Mouse (Mus musculus): Measurements from ENCODE around the gene Klk12. TPM values are rescaled to one million over a fixed set of nuclear protein-coding genes. Genes with fewer than 3 reads are reported as not detected.

Klk12 gene
- not detected in 2 replicates for total RNA-seq (2014; rRNA removed)
- polyA plus RNA-seq (2015; fragmentation: Nextera tagmentation; extraction: Ambion mirVana) = not detected in 2 replicates

GRCm38 (mm10) chr7:43768597-43768996, at the start of gene Klk12:
TSS of gene Klk12 (plus strand) at chr7:43768897.
- H3K4me2 ChIP-seq (ENCODE audit: low read depth, low read length, poor library complexity, severe bottlenecking) = no peak within 1 kb of the TSS
- H3K27ac ChIP-seq (ENCODE audit: low read depth, low read length) = no peak within 1 kb of the TSS
- H3K27me3 ChIP-seq (ENCODE audit: insufficient read depth, low read length) = no peaks in the 10 kb centered on the region
- TF ChIP-seq CTCF (IDR thresholded peaks at IDR 0.05) = no peak
- H3K4me3 ChIP-seq (ENCODE audit: low read depth, low read length) = no peak within 1 kb of the TSS
- ATAC-seq (ENCODE audit: low FRiP score) = no peak
- H3K36me3 ChIP-seq (ENCODE audit: insufficient read depth, low read length) = no peaks in the 10 kb centered on the region
- no peak within 1 kb of the TSS for H3K9ac ChIP-seq (replicated peaks; ENCODE audit: low read length, poor library complexity, severe bottlenecking)
- no peaks in the 10 kb centered on the region for H3K4me1 ChIP-seq (ENCODE audit: insufficient read depth, low read length)
- DNase-seq (ENCODE audit: low spot score) = no peak
- 73% methylated on average over 4 of the region's 4 CpGs for WGBS
- H3K9me3 ChIP-seq (ENCODE audit: low read length) = no peaks in the 10 kb centered on the region

GRCm38 (mm10) chr7:43747788-43748187, 20.9 kb upstream of the Klk12 start:
- H3K4me3 ChIP-seq (ENCODE audit: low read depth, low read length) = no peak overlapping the region
- no peak overlapping the region for H3K4me2 ChIP-seq (ENCODE audit: low read depth, low read length, poor library complexity, severe bottlenecking)
- no peak overlapping the region for H3K27ac ChIP-seq (ENCODE audit: low read depth, low read length)
- no peaks in the 10 kb centered on the region for H3K36me3 ChIP-seq (ENCODE audit: insufficient read depth, low read length)
- no peaks in the 10 kb centered on the region for H3K27me3 ChIP-seq (ENCODE audit: insufficient read depth, low read length)
- no peaks in the 10 kb centered on the region for H3K9me3 ChIP-seq (ENCODE audit: low read length)
- ATAC-seq (ENCODE audit: low FRiP score) (no peak), DNase-seq (ENCODE audit: low spot score) (peak; percentile 13)
- TF ChIP-seq CTCF (IDR thresholded peaks at IDR 0.05) = no peak
- no peak overlapping the region for H3K9ac ChIP-seq (replicated peaks; ENCODE audit: low read length, poor library complexity, severe bottlenecking)
- no peaks in the 10 kb centered on the region for H3K4me1 ChIP-seq (ENCODE audit: insufficient read depth, low read length)
- WGBS = 53% methylated on average over 1 of the region's 1 CpGs

GRCm38 (mm10) chr7:43752806-43753205, 15.9 kb upstream of the Klk12 start:
- Histone ChIP-seq H3K4me1 (ENCODE audit: insufficient read depth, low read length) (no peaks in the 10 kb centered on the region), H3K9ac (replicated peaks; ENCODE audit: low read length, poor library complexity, severe bottlenecking) (no peak overlapping the region), H3K9me3 (ENCODE audit: low read length) (no peaks in the 10 kb centered on the region), H3K36me3 (ENCODE audit: insufficient read depth, low read length) (no peaks in the 10 kb centered on the region), H3K27ac (ENCODE audit: low read depth, low read length) (no peak overlapping the region), H3K4me3 (ENCODE audit: low read depth, low read length) (no peak overlapping the region), H3K27me3 (ENCODE audit: insufficient read depth, low read length) (no peaks in the 10 kb centered on the region), H3K4me2 (ENCODE audit: low read depth, low read length, poor library complexity, severe bottlenecking) (no peak overlapping the region)
- no peak for DNase-seq (ENCODE audit: low spot score)
- ATAC-seq (ENCODE audit: low FRiP score) = no peak
- no peak for TF ChIP-seq CTCF (IDR thresholded peaks at IDR 0.05)
- 71% methylated on average over 2 of the region's 2 CpGs for WGBS

GRCm38 (mm10) chr7:43766484-43766883, 2.2 kb upstream of the Klk12 start:
- Histone ChIP-seq H3K9me3 (ENCODE audit: low read length) (no peaks in the 10 kb centered on the region), H3K36me3 (ENCODE audit: insufficient read depth, low read length) (no peaks in the 10 kb centered on the region), H3K27ac (ENCODE audit: low read depth, low read length) (no peak overlapping the region), H3K27me3 (ENCODE audit: insufficient read depth, low read length) (no peaks in the 10 kb centered on the region), H3K4me2 (ENCODE audit: low read depth, low read length, poor library complexity, severe bottlenecking) (no peak overlapping the region), H3K9ac (replicated peaks; ENCODE audit: low read length, poor library complexity, severe bottlenecking) (no peak overlapping the region), H3K4me3 (ENCODE audit: low read depth, low read length) (no peak overlapping the region), H3K4me1 (ENCODE audit: insufficient read depth, low read length) (no peaks in the 10 kb centered on the region)
- peak; percentile 6 for DNase-seq (ENCODE audit: low spot score)
- TF ChIP-seq CTCF (IDR thresholded peaks at IDR 0.05) = no peak
- ATAC-seq (ENCODE audit: low FRiP score) = peak; percentile 77
- WGBS = 23% methylated on average over 8 of the region's 8 CpGs

GRCm38 (mm10) chr7:43769636-43770035, 939 bp downstream of the Klk12 start:
- Histone ChIP-seq H3K36me3 (ENCODE audit: insufficient read depth, low read length) (no peaks in the 10 kb centered on the region), H3K9me3 (ENCODE audit: low read length) (no peaks in the 10 kb centered on the region), H3K27ac (ENCODE audit: low read depth, low read length) (no peak overlapping the region), H3K4me1 (ENCODE audit: insufficient read depth, low read length) (no peaks in the 10 kb centered on the region), H3K9ac (replicated peaks; ENCODE audit: low read length, poor library complexity, severe bottlenecking) (no peak overlapping the region), H3K4me3 (ENCODE audit: low read depth, low read length) (no peak overlapping the region), H3K4me2 (ENCODE audit: low read depth, low read length, poor library complexity, severe bottlenecking) (no peak overlapping the region), H3K27me3 (ENCODE audit: insufficient read depth, low read length) (no peaks in the 10 kb centered on the region)
- TF ChIP-seq CTCF (IDR thresholded peaks at IDR 0.05) = no peak
- no peak for ATAC-seq (ENCODE audit: low FRiP score)
- DNase-seq (ENCODE audit: low spot score) = no peak
- 95% methylated on average over 8 of the region's 8 CpGs for WGBS

GRCm38 (mm10) chr7:43770701-43771100, 2.0 kb downstream of the Klk12 start:
- ATAC-seq (ENCODE audit: low FRiP score) (no peak), DNase-seq (ENCODE audit: low spot score) (no peak)
- no peak overlapping the region for H3K4me3 ChIP-seq (ENCODE audit: low read depth, low read length)
- TF ChIP-seq CTCF (IDR thresholded peaks at IDR 0.05) = no peak
- H3K36me3 ChIP-seq (ENCODE audit: insufficient read depth, low read length) = no peaks in the 10 kb centered on the region
- no peaks in the 10 kb centered on the region for H3K27me3 ChIP-seq (ENCODE audit: insufficient read depth, low read length)
- WGBS = 93% methylated on average over 10 of the region's 10 CpGs
- no peak overlapping the region for H3K9ac ChIP-seq (replicated peaks; ENCODE audit: low read length, poor library complexity, severe bottlenecking)
- H3K9me3 ChIP-seq (ENCODE audit: low read length) = no peaks in the 10 kb centered on the region
- H3K27ac ChIP-seq (ENCODE audit: low read depth, low read length) = no peak overlapping the region
- no peaks in the 10 kb centered on the region for H3K4me1 ChIP-seq (ENCODE audit: insufficient read depth, low read length)
- no peak overlapping the region for H3K4me2 ChIP-seq (ENCODE audit: low read depth, low read length, poor library complexity, severe bottlenecking)
